9 mouse cellular contexts compared by ENCODE assay signal in the genomic region with DNA sequence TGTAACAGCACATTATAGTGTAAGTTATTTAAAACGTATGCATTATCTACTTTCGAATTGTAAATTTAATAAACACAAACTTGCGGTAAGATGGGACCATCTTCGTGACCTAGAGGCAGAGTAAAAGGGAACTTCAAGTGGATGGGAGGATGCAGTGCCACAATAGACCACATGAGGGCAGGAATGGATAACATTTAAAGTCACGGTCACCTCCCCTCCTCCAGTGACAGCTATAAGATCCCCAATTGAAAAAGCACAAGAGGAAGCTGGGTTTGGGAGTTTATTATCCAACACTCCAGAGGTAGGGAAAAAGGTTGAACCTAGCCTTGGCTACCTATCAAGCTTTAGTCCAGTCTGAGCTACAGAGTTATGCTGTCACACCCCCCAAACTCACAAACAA. TPM values are rescaled to one million over a fixed set of nuclear protein-coding genes. Genes with fewer than 3 reads are reported as not detected.
DNase-seq lines count a peak whose midpoint lies in the region; ATAC-seq and TF ChIP-seq lines count a peak whose summit lies in the region.
"Had no signal": no experiment of that assay in that cellular context is flagged by ENCODE, and none has a peak within 500 bp of the region (broad histone marks: within the 10 kb centered on the region; RNA-seq: fewer than 3 reads in every experiment).

No protein-coding gene starts in this region.

- ATAC-seq in forebrain, embryonic 13.5 days: peak; percentile 72
- peak; percentile 80 for ATAC-seq in inflammation-experienced regulatory T-cells, adult 6 months
- ATAC-seq in limb, embryonic 12.5 days (ENCODE audit: insufficient number of reproducible peaks, insufficient read depth, low FRiP score, low TSS enrichment, low read depth): peak; percentile 37; the same call in 1 of the 2 replicates
- ATAC-seq in neutrophil, adult 5-6 weeks (ENCODE audit: extremely low read depth, insufficient number of reproducible peaks, low FRiP score, poor library complexity, severe bottlenecking): peak; percentile 75
- no peak for ATAC-seq in erythroblast, adult 5-6 weeks (replicated peaks; ENCODE audit: low FRiP score, poor library complexity, severe bottlenecking)

- no peak for TF ChIP-seq POLR2A in brain, embryonic 14.5 days (IDR thresholded peaks at IDR 0.05; ENCODE audit: borderline replicate concordance, extremely low read depth, insufficient read depth, insufficient read length, poor library complexity, severe bottlenecking)

- 31% methylated on average over 5 of the region's 5 CpGs for WGBS in forebrain, embryonic 13.5 days
- 41% methylated on average over 5 of the region's 5 CpGs for WGBS in limb, embryonic 12.5 days

- no peaks in the 10 kb centered on the region for H3K79me2 ChIP-seq in C2C12 (ENCODE audit: control insufficient read depth, insufficient read depth)

- no peak overlapping the region for H3K9ac ChIP-seq in forebrain, embryonic 13.5 days
- no peak overlapping the region for H3K9ac ChIP-seq in limb, embryonic 12.5 days (replicated peaks)
- H3K9ac ChIP-seq: heart, embryonic 15.5 days had no signal

- H3K9me3 ChIP-seq in forebrain, embryonic 13.5 days (replicated peaks): no peaks in the 10 kb centered on the region
- no peaks in the 10 kb centered on the region for H3K9me3 ChIP-seq in limb, embryonic 12.5 days
- H3K9me3 ChIP-seq: heart, embryonic 15.5 days had no signal

- H3K4me2 ChIP-seq in forebrain, embryonic 13.5 days: no peak overlapping the region
- H3K4me2 ChIP-seq in limb, embryonic 12.5 days: no peak overlapping the region
- H3K4me2 ChIP-seq: heart, embryonic 15.5 days had no signal

- H3K27ac ChIP-seq in forebrain, embryonic 13.5 days: no peak overlapping the region
- no peak overlapping the region for H3K27ac ChIP-seq in limb, embryonic 12.5 days
- H3K27ac ChIP-seq: heart, embryonic 15.5 days had no signal

- peak; percentile 74 for DNase-seq in 3T3-L1 (ENCODE audit: low read depth, low spot score)
- DNase-seq in brain, embryonic 14.5 days (ENCODE audit: low read depth): peak; percentile 76

- no peak overlapping the region for H3ac ChIP-seq in C2C12 (ENCODE audit: control insufficient read depth, insufficient read length, low read depth)

- no peak overlapping the region for H3K4me3 ChIP-seq in C2C12 (ENCODE audit: insufficient read depth, poor library complexity, severe bottlenecking)
- H3K4me3 ChIP-seq in forebrain, embryonic 13.5 days: no peak overlapping the region
- no peak overlapping the region for H3K4me3 ChIP-seq in limb, embryonic 12.5 days (replicated peaks)
- H3K4me3 ChIP-seq: heart, embryonic 15.5 days had no signal

- no peaks in the 10 kb centered on the region for H3K27me3 ChIP-seq in C2C12 (ENCODE audit: control insufficient read depth, insufficient read depth, insufficient read length)
- no peaks in the 10 kb centered on the region for H3K27me3 ChIP-seq in forebrain, embryonic 13.5 days
- H3K27me3 ChIP-seq in limb, embryonic 12.5 days: no peaks in the 10 kb centered on the region
- H3K27me3 ChIP-seq: heart, embryonic 15.5 days had no signal

- no peaks in the 10 kb centered on the region for H3K4me1 ChIP-seq in forebrain, embryonic 13.5 days
- H3K4me1 ChIP-seq in limb, embryonic 12.5 days (replicated peaks): no peaks in the 10 kb centered on the region
- H3K4me1 ChIP-seq: heart, embryonic 15.5 days had no signal

- H3K79me3 ChIP-seq in C2C12 (ENCODE audit: low read depth): no peaks in the 10 kb centered on the region

- TF ChIP-seq CTCF in C2C12 (IDR thresholded peaks at IDR 0.05; ENCODE audit: control insufficient read depth, insufficient read depth, insufficient read length): peak; percentile 24
- peak; percentile 70; the same call in 1 of the 2 replicates for TF ChIP-seq CTCF in brain, embryonic 14.5 days (IDR thresholded peaks at IDR 0.05; ENCODE audit: borderline replicate concordance, extremely low read depth, insufficient read depth, insufficient read length)

- no peaks in the 10 kb centered on the region for H3K36me3 ChIP-seq in C2C12 (ENCODE audit: control insufficient read depth, insufficient read depth)
- H3K36me3 ChIP-seq in forebrain, embryonic 13.5 days (ENCODE audit: poor library complexity, severe bottlenecking): peaks cover 19% of the 10 kb centered on the region
- peaks cover 34% of the 10 kb centered on the region for H3K36me3 ChIP-seq in limb, embryonic 12.5 days

TF ChIP-seq in C2C12, 6 proteins besides CTCF, POLR2A, EP300 and RAD21:
- no peak for TF ChIP-seq MYOG (IDR thresholded peaks at IDR 0.05; ENCODE audit: control insufficient read depth, extremely low read depth, insufficient read length)

RNA-seq across cellular contexts. Expression of a gene that starts 14.7 kb away (rescaled TPM):
- polyA plus RNA-seq in C2C12 (2012; fragmentation: generic; extraction: Trizol): 19.8 TPM
- polyA plus RNA-seq in brain, embryonic 14.5 days (2012; rRNA removed): 47.1 and 67.7 TPM in 2 replicates
- 90.7 and 96.0 TPM in 2 replicates for polyA plus RNA-seq in forebrain, embryonic 13.5 days (2015; fragmentation: Nextera tagmentation; extraction: Ambion mirVana)
- 100 to 1,000 TPM; 148 to 207 (median 187) TPM for polyA plus RNA-seq in inflammation-experienced regulatory T-cells, adult 6 months (2017; shearing (Covaris generic))
- polyA plus RNA-seq in limb, embryonic 12.5 days (2016; fragmentation: Nextera tagmentation; extraction: Ambion mirVana): 114 and 118 TPM in 2 replicates
- 118 and 165 TPM in 2 replicates for total RNA-seq in neutrophil, adult 5-6 weeks (2017)
- total RNA-seq in erythroblast, adult 5-6 weeks (2015; ENCODE audit: low replicate concordance): 11.7 and 27.4 TPM in 2 replicates
- 12.4 and 12.7 TPM in 2 replicates for total RNA-seq in erythroblast, adult 5-6 weeks (2017; ENCODE audit: low replicate concordance)

RNA-seq across cellular contexts. Expression of a gene that starts 27.4 kb away (rescaled TPM):
- polyA plus RNA-seq in C2C12 (2012; fragmentation: generic; extraction: Trizol): 9.4 TPM
- 18.8 and 27.9 TPM in 2 replicates for polyA plus RNA-seq in brain, embryonic 14.5 days (2012; rRNA removed)
- polyA plus RNA-seq in forebrain, embryonic 13.5 days (2015; fragmentation: Nextera tagmentation; extraction: Ambion mirVana): 23.7 TPM in 2 replicates
- polyA plus RNA-seq in inflammation-experienced regulatory T-cells, adult 6 months (2017; shearing (Covaris generic)): 10 to 100 TPM; 13.4 to 14.6 (median 14.4) TPM
- 45.6 and 50.3 TPM in 2 replicates for polyA plus RNA-seq in limb, embryonic 12.5 days (2016; fragmentation: Nextera tagmentation; extraction: Ambion mirVana)
- 66.9 and 75.7 TPM in 2 replicates for total RNA-seq in neutrophil, adult 5-6 weeks (2017)
- 7.1 and 13.2 TPM in 2 replicates for total RNA-seq in erythroblast, adult 5-6 weeks (2015; ENCODE audit: low replicate concordance)
- total RNA-seq in erythroblast, adult 5-6 weeks (2017; ENCODE audit: low replicate concordance): 29.5 and 30.1 TPM in 2 replicates

RNA-seq across cellular contexts. Expression of a gene that starts 48.7 kb away (rescaled TPM):
- polyA plus RNA-seq in C2C12 (2012; fragmentation: generic; extraction: Trizol): not detected
- polyA plus RNA-seq in brain, embryonic 14.5 days (2012; rRNA removed): 0.23 and 0.48 TPM in 2 replicates
- polyA plus RNA-seq in forebrain, embryonic 13.5 days (2015; fragmentation: Nextera tagmentation; extraction: Ambion mirVana): not detected in 2 replicates
- polyA plus RNA-seq in inflammation-experienced regulatory T-cells, adult 6 months (2017; shearing (Covaris generic)): 1 to 10 TPM in 1 of 3 experiments, not detected in 2; 1.5 TPM
- not detected in 2 replicates for polyA plus RNA-seq in limb, embryonic 12.5 days (2016; fragmentation: Nextera tagmentation; extraction: Ambion mirVana)
- not detected in 2 replicates for total RNA-seq in neutrophil, adult 5-6 weeks (2017)
- not detected in 2 replicates for total RNA-seq in erythroblast, adult 5-6 weeks (2015; ENCODE audit: low replicate concordance)
- not detected in 2 replicates for total RNA-seq in erythroblast, adult 5-6 weeks (2017; ENCODE audit: low replicate concordance)
- polyA plus RNA-seq: heart, embryonic 15.5 days had no signal
